Mouse (Mus musculus) layer of hippocampus, adult 9-11 months (tissue): ENCODE data around the gene Hemgn.

Experiments
- DNase-seq: peaks from one replicate; pipeline ENCODE4 v3.0.0; 2022

The Hemgn gene

DNA sequence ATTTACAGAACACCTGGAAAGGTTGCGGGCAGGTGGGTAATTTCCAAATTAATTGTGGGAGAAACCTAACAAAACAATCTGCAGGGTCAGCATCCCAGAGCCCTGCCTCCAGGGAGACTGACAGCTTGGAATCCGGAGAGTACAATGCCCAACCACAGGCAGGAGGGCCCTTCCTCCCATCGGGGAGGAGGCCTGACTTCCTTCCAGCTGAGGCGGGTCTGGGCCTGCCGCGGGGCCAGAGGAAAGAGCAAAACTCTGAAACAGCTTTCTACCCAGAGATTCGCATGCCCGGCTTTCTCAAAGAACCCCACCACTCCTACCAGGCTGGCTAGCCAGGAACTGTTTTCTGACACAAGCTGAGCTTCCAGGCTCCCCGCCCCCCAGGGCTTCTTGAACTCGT is 60.3 kb downstream of the Hemgn start:
- no peak for DNase-seq

DNA sequence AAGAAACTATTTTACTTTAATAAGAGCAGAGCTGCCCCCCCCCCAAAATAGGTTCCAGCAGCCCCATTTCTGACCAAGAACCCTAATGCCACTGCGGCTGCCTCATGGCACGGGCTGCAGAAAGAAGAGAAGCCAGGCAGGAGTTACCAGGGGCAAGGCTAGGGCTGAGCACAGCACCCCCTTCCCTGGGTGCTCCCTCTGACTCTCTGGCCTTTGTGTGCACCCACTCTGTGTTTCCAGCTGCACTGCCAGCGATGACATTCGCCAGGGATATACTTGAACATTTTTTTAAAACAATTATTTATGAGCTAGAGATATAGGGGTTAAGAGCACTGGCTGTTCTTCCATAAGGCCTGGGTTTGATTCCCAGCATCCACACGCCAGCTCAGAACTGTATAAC is 63.8 kb downstream of the Hemgn start:
- no peak for DNase-seq

- DNase-seq: no peak
These were observed 64.4 kb downstream of the Hemgn start for GRCm38 (mm10) chr4:46348897-46349296.

DNA sequence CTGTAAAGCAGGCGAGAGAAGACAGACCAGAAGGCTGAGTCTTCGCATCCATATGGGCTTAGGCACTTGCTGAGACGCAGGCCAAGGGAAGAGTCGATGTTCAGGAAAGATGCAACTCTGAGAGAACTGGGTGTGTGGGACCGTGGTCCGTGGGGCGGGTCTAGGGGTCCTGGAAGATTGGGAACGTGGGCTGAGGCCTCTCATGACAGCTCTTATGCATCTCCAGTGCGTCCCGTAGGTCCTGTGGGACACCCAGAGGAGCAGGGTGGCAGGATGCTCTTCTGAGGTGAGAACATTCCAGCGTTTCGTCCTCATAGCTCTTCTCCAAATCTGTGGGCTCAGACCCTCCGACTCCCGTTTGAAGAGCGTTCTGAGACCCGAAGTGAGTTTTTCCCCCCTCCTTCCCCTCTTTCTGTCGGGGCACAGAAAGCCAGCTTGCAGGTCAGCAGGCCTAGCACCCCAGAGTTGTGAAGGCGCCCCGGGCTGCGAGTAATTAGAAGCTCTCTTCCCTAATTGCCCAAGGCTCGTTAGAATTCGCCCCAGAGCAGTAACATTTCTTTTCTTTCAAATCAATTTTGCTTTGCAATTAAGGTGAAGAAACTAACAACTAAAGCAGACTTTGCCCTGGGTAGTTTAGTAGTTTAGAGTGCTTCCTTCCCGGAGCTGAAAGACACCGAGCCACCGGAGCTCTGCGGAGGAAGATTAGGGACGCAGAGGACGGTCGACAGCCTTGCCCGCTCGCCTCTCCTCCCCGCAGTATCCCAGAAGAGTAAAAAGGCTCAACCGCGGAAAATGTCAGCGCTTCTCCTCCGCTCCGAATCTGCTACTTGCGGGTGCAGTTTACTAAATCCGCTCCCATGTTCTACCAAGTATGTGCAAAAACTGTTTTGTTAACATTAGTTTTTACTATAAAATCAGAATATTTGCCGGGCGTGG is 65.5 kb downstream of the Hemgn start:
- DNase-seq: no peak

DNA sequence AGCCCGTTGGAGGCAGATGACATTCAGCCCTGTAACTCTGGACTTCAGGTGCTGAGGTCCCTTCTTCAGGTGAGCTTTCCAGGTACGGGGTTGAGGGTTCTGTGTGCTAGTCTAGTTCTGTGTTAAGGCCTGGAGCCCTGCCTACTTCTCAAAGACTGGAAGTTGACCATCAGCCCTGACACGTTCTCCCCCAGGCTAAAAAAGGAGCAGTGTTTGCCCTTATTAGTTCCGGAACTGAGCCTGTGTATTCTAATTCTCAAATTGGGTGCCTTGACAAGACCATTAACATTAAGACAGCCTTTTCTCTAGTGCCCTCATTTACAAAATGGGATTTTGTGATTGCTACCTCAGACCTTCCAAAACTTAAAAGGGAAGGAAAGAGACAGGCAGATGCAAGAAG is 66.2 kb downstream of the Hemgn start:
- no peak for DNase-seq

- DNase-seq: no peak
These were observed 67.1 kb downstream of the Hemgn start for GRCm38 (mm10) chr4:46346221-46346620.

GRCm38 (mm10) chr4:46345773-46346100 is 67.6 kb downstream of the Hemgn start:
- DNase-seq: no peak

- DNase-seq: no peak
These were observed 68.1 kb downstream of the Hemgn start for GRCm38 (mm10) chr4:46345056-46345772.

GRCm38 (mm10) chr4:46344288-46344687 is 69.0 kb downstream of the Hemgn start:
- no peak for DNase-seq
